Mouse (Mus musculus) small intestine, adult 2 months (tissue): ENCODE results near the gene Sipa1l1.

Source experiments
- CTCF ChIP-seq: fragments of 200-500 bp; IDR thresholded peaks from 2 replicates; pipeline ENCODE4 v1.5.1; 2012; ENCODE audit warnings: low read depth, mild to moderate bottlenecking, control low read depth, inconsistent platforms, low read length, moderate library complexity, mixed read lengths; ENCODE audit not compliant: insufficient replicate concordance, insufficient read length; ENCODE audit errors: extremely low read depth
- POLR2A ChIP-seq: fragments of 200-500 bp; IDR thresholded peaks from 2 replicates; pipeline ENCODE4 v1.6.1; 2012; ENCODE audit warnings: low read depth, mild to moderate bottlenecking, control low read depth, inconsistent platforms, low read length, moderate library complexity

- TF ChIP-seq CTCF (no peak), POLR2A (no peak)
Observed at GRCm38 (mm10) chr12:82173623-82174022, 4.5 kb downstream of the Sipa1l1 start.
